Mouse (Mus musculus): ENCODE data around the gene Olfr193. TPM values are rescaled to one million over a fixed set of nuclear protein-coding genes. Genes with fewer than 3 reads are reported as not detected.
"Not testable (repeated sequence)": the region's sequence is repeated elsewhere in the genome, so short reads cannot be mapped to it uniquely, and the experiment has no call there.

Gene Olfr193
- not detected for total RNA-seq (2021)
- long read RNA-seq: 0 reads

GRCm38 (mm10) chr16:59111781-59112180, at the start of gene Olfr193:
Olfr193 (minus strand) TSS chr16:59111881.
- DNase-seq (ENCODE audit: low spot score in 2 of 2): no peak

- DNase-seq (ENCODE audit: low spot score in 2 of 2): no peak
Observed at GRCm38 (mm10) chr16:59151996-59152395, 40.3 kb upstream of the Olfr193 start.

GRCm38 (mm10) chr16:59146746-59147145, 35.1 kb upstream of the Olfr193 start, which contains the start of gene Olfr195:
Olfr195 (plus strand) TSS chr16:59147046.
- no peak for DNase-seq (ENCODE audit: low spot score in 2 of 2)

GRCm38 (mm10) chr16:59141105-59141504, 29.4 kb upstream of the Olfr193 start:
- no peak for DNase-seq (ENCODE audit: low spot score in 2 of 2)

GRCm38 (mm10) chr16:59130740-59131139, 19.1 kb upstream of the Olfr193 start:
- no peak for DNase-seq (ENCODE audit: low spot score in 2 of 2)

GRCm38 (mm10) chr16:59120969-59121368, 9.3 kb upstream of the Olfr193 start, which contains the start of gene Olfr194:
Olfr194 (minus strand) TSS chr16:59121069.
- DNase-seq (ENCODE audit: low spot score in 2 of 2): no peak

GRCm38 (mm10) chr16:59108522-59108921, 3.2 kb downstream of the Olfr193 start:
- not testable (repeated sequence) for DNase-seq (ENCODE audit: low spot score in 2 of 2)

GRCm38 (mm10) chr16:59105312-59105711, 6.4 kb downstream of the Olfr193 start:
- DNase-seq (ENCODE audit: low spot score in 2 of 2): no peak

- DNase-seq (ENCODE audit: low spot score in 2 of 2): not testable (repeated sequence)
Observed at GRCm38 (mm10) chr16:59089722-59090121, 22.0 kb downstream of the Olfr193 start, which contains the start of gene Olfr191. Olfr191 (minus strand) TSS chr16:59089822.

GRCm38 (mm10) chr16:59081113-59081512, 30.6 kb downstream of the Olfr193 start:
- not testable (repeated sequence) for DNase-seq (ENCODE audit: low spot score in 2 of 2)

- no peak for DNase-seq (ENCODE audit: low spot score in 2 of 2)
Observed at GRCm38 (mm10) chr16:59077905-59078304, 33.8 kb downstream of the Olfr193 start, which contains the start of gene Olfr190. Olfr190 (minus strand) TSS chr16:59078005.

GRCm38 (mm10) chr16:59073520-59073919, 38.2 kb downstream of the Olfr193 start:
- no peak for DNase-seq (ENCODE audit: low spot score in 2 of 2)

GRCm38 (mm10) chr16:59071755-59072154, 39.9 kb downstream of the Olfr193 start:
- no peak for DNase-seq (ENCODE audit: low spot score in 2 of 2)

- DNase-seq (ENCODE audit: low spot score in 2 of 2): not testable (repeated sequence)
Observed at GRCm38 (mm10) chr16:59062411-59062810, 49.3 kb downstream of the Olfr193 start.

Other genes starting within 250 kb of the Olfr193 start
- not detected for gene Olfr177, start 237.1 kb downstream of the Olfr193 start, total RNA-seq (2021)
- gene Olfr178, start 219.8 kb downstream of the Olfr193 start, total RNA-seq (2021): not detected
- gene Olfr181, start 183.1 kb downstream of the Olfr193 start, total RNA-seq (2021): not detected
- gene Olfr180, start 182.5 kb downstream of the Olfr193 start, total RNA-seq (2021): not detected
- not detected for gene Olfr183, start 116.5 kb downstream of the Olfr193 start, total RNA-seq (2021)
- not detected for gene Olfr186, start 81.6 kb downstream of the Olfr193 start, total RNA-seq (2021)
- gene Olfr187, start 72.1 kb downstream of the Olfr193 start, total RNA-seq (2021): not detected
- not detected for gene Olfr190, start 33.9 kb downstream of the Olfr193 start, total RNA-seq (2021)
- not detected for gene Olfr191, start 22.1 kb downstream of the Olfr193 start, total RNA-seq (2021)
- not detected for gene Olfr194, start 9.2 kb upstream of the Olfr193 start, total RNA-seq (2021)
- gene Olfr195, start 35.2 kb upstream of the Olfr193 start, total RNA-seq (2021): not detected
- gene Olfr196, start 58.6 kb upstream of the Olfr193 start, total RNA-seq (2021): not detected
- gene Olfr198, start 91.7 kb upstream of the Olfr193 start, total RNA-seq (2021): not detected
- not detected for gene Olfr199, start 107.9 kb upstream of the Olfr193 start, total RNA-seq (2021)
- not detected for gene Olfr201, start 160.8 kb upstream of the Olfr193 start, total RNA-seq (2021)
- gene Olfr202, start 174.9 kb upstream of the Olfr193 start, total RNA-seq (2021): not detected
- not detected for gene Olfr203, start 187.0 kb upstream of the Olfr193 start, total RNA-seq (2021)
- gene Olfr204, start 206.4 kb upstream of the Olfr193 start, total RNA-seq (2021): under 1 TPM; 0.09 to 0.11 TPM
- not detected for gene Olfr205, start 219.3 kb upstream of the Olfr193 start, total RNA-seq (2021)
- not detected for gene Olfr206, start 237.4 kb upstream of the Olfr193 start, total RNA-seq (2021)